Mouse (Mus musculus) erythroblast, embryonic 14.5 days (primary cell): ENCODE data around the gene Hectd4. TPM values are rescaled to one million over a fixed set of nuclear protein-coding genes. Genes with fewer than 3 reads are reported as not detected.

Experiments used
- H3K27me3 ChIP-seq: 2 replicates; pipeline ENCODE4 v1.6.1; 2012; ENCODE audit warnings: inconsistent platforms; ENCODE audit not compliant: control insufficient read depth
- H3K36me3 ChIP-seq: 2 replicates; pipeline ENCODE4 v1.6.1; 2012; ENCODE audit warnings: mild to moderate bottlenecking, inconsistent platforms; ENCODE audit not compliant: control insufficient read depth
- H3K4me1 ChIP-seq: 2 replicates; pipeline ENCODE4 v1.6.1; 2012; ENCODE audit warnings: inconsistent platforms; ENCODE audit not compliant: control insufficient read depth
- H3K4me3 ChIP-seq: replicated peaks from 2 replicates; pipeline ENCODE3; 2012; ENCODE audit warnings: moderate library complexity, mild to moderate bottlenecking, inconsistent platforms
- H3K9me3 ChIP-seq: 2 replicates; pipeline ENCODE4 v1.6.1; 2012; ENCODE audit warnings: low read length, inconsistent platforms, mixed read lengths; ENCODE audit not compliant: control insufficient read depth
- GATA1 ChIP-seq: IDR thresholded peaks from 2 replicates; pipeline ENCODE4 v1.6.1; 2012; ENCODE audit warnings: low read length, inconsistent platforms, mixed read lengths
- TAL1 ChIP-seq: IDR thresholded peaks from 3 replicates; pipeline ENCODE4 v1.6.1; 2012; ENCODE audit warnings: low read length, inconsistent platforms, mixed read lengths
- polyA plus RNA-seq: library from polyadenylated mRNA; stranded (reverse); fragments of >175 nt; gene quantifications from 2 replicates; pipeline ENCODE4 v1.2.3, GENCODE M21; 2012

The Hectd4 gene
- polyA plus RNA-seq, 1 experiment = 10.6 TPM

GRCm38 (mm10) chr5:121397187-121398145 is 177.4 kb downstream of the Hectd4 start, which contains the start of gene Naa25:
Naa25 (plus strand) TSS chr5:121397936.
- no peak for TF ChIP-seq GATA1
- no peak for TF ChIP-seq TAL1
- peak within 1 kb of the TSS; percentile 84 for H3K4me3 ChIP-seq
- H3K9me3 ChIP-seq = no peaks in the 10 kb centered on the region
- no peaks in the 10 kb centered on the region for H3K27me3 ChIP-seq
- peaks cover 25% of the 10 kb centered on the region for H3K36me3 ChIP-seq
- peaks cover 55% of the 10 kb centered on the region for H3K4me1 ChIP-seq

GRCm38 (mm10) chr5:121398146-121398964 is 178.3 kb downstream of the Hectd4 start:
- Histone ChIP-seq H3K4me3 (peak overlapping the region; percentile 84), H3K9me3 (no peaks in the 10 kb centered on the region), H3K36me3 (peaks cover 33% of the 10 kb centered on the region), H3K27me3 (no peaks in the 10 kb centered on the region), H3K4me1 (peaks cover 62% of the 10 kb centered on the region)
- TF ChIP-seq GATA1 = no peak
- no peak for TF ChIP-seq TAL1

GRCm38 (mm10) chr5:121398965-121399462 is 179.0 kb downstream of the Hectd4 start:
- TF ChIP-seq GATA1 = no peak
- TF ChIP-seq TAL1 = no peak
- Histone ChIP-seq H3K9me3 (no peaks in the 10 kb centered on the region), H3K4me3 (peak overlapping the region; percentile 84), H3K36me3 (peaks cover 39% of the 10 kb centered on the region), H3K4me1 (peaks cover 67% of the 10 kb centered on the region), H3K27me3 (no peaks in the 10 kb centered on the region)

GRCm38 (mm10) chr5:121399540-121399939 is 179.5 kb downstream of the Hectd4 start:
- H3K4me1 ChIP-seq = peaks cover 67% of the 10 kb centered on the region
- TF ChIP-seq GATA1 (no peak), TAL1 (no peak)
- no peaks in the 10 kb centered on the region for H3K9me3 ChIP-seq
- H3K4me3 ChIP-seq = peak overlapping the region; percentile 84
- H3K36me3 ChIP-seq = peaks cover 41% of the 10 kb centered on the region
- H3K27me3 ChIP-seq = no peaks in the 10 kb centered on the region

- H3K4me3 ChIP-seq = no peak overlapping the region
- TF ChIP-seq GATA1 (no peak), TAL1 (no peak)
Observed at GRCm38 (mm10) chr5:121400064-121400463, 180.0 kb downstream of the Hectd4 start.

GRCm38 (mm10) chr5:121400849-121401248 is 180.8 kb downstream of the Hectd4 start:
- Histone ChIP-seq H3K4me3 (no peak overlapping the region), H3K4me1 (peaks cover 67% of the 10 kb centered on the region), H3K9me3 (no peaks in the 10 kb centered on the region), H3K36me3 (peaks cover 53% of the 10 kb centered on the region), H3K27me3 (no peaks in the 10 kb centered on the region)
- no peak for TF ChIP-seq GATA1
- no peak for TF ChIP-seq TAL1

More at GRCm38 (mm10) chr5:121400064-121400463, 180.0 kb downstream of the Hectd4 start:
- peaks cover 67% of the 10 kb centered on the region for H3K4me1 ChIP-seq
- H3K27me3 ChIP-seq = no peaks in the 10 kb centered on the region
- no peaks in the 10 kb centered on the region for H3K9me3 ChIP-seq
- peaks cover 45% of the 10 kb centered on the region for H3K36me3 ChIP-seq

GRCm38 (mm10) chr5:121407856-121408255 is 187.8 kb downstream of the Hectd4 start:
- H3K4me1 ChIP-seq = peaks cover 16% of the 10 kb centered on the region
- TF ChIP-seq TAL1 = no peak
- TF ChIP-seq GATA1 = no peak
- H3K4me3 ChIP-seq = no peak overlapping the region
- H3K27me3 ChIP-seq = no peaks in the 10 kb centered on the region
- H3K36me3 ChIP-seq = peaks cover 90% of the 10 kb centered on the region
- H3K9me3 ChIP-seq = no peaks in the 10 kb centered on the region

GRCm38 (mm10) chr5:121410975-121411374 is 191.0 kb downstream of the Hectd4 start:
- Histone ChIP-seq H3K4me1 (peaks cover 2% of the 10 kb centered on the region; the same call in 1 of the 2 replicates), H3K36me3 (peaks cover 90% of the 10 kb centered on the region), H3K27me3 (no peaks in the 10 kb centered on the region), H3K4me3 (no peak overlapping the region), H3K9me3 (no peaks in the 10 kb centered on the region)
- TF ChIP-seq GATA1 = no peak
- TF ChIP-seq TAL1 = no peak

Other genes starting within 250 kb of the Hectd4 start
- gene Rph3a, start 210.1 kb upstream of the Hectd4 start, polyA plus RNA-seq = not detected in 2 replicates
- gene Ptpn11, start 28.8 kb upstream of the Hectd4 start, polyA plus RNA-seq = 1.5 and 2.0 TPM in 2 replicates
- gene Rpl6, start 15.7 kb upstream of the Hectd4 start, polyA plus RNA-seq = 24.9 and 56.7 TPM in 2 replicates
- gene Trafd1, start 165.4 kb downstream of the Hectd4 start, polyA plus RNA-seq = 1.8 and 2.1 TPM in 2 replicates
- gene Naa25, start 177.7 kb downstream of the Hectd4 start, polyA plus RNA-seq = 0.10 and 0.11 TPM in 2 replicates
- gene Tmem116, start 231.7 kb downstream of the Hectd4 start, polyA plus RNA-seq = 0.14 TPM in 1 of 2 replicates, not detected in the other
- 14.1 and 15.8 TPM in 2 replicates for gene Erp29, start 232.3 kb downstream of the Hectd4 start, polyA plus RNA-seq